Mouse (Mus musculus) E14TG2a.4 (cell line): ENCODE measurements around the gene Pde3b.

ENCODE experiments used
- CTCF ChIP-seq: conservative IDR thresholded peaks from 2 replicates; pipeline ENCODE4 v1.5.1; 2014; ENCODE audit warnings: low read length
- NANOG ChIP-seq: IDR thresholded peaks from 2 replicates; pipeline ENCODE4 v1.6.1; 2014; ENCODE audit warnings: borderline replicate concordance, low read length, mixed read lengths
- POU5F1 ChIP-seq: IDR thresholded peaks from 2 replicates; pipeline ENCODE4 v1.6.1; 2014; ENCODE audit warnings: low read length, borderline replicate concordance

DNA sequence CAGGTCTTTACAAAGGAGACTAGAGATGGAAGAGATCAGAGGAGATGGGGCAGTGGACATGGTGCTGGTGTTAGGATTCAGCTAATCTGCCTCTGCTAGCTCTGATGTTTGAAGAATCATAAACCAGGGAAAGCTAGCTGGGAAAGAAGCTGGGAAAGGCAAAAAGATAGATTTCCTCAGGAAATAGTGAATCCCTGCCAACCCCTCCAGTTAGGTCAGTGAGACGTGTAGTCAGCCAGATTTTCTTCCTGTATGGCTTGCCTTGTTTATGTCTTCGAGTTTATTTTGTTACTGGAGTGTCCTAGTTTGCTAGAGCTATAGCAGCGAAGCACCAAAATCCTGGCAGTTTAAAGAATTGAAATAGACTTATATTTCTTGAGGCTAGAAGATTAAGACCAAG, 7.1 kb downstream of the Pde3b start:
- TF ChIP-seq CTCF (no peak), NANOG (no peak), POU5F1 (no peak)
